In genomic region chr11:117330951-117331254, GRCm38 (mm10) we compare ENCODE assay signal across 7 mouse cellular contexts.
A peak's percentile ranks its signal among the peaks of the same experiment; 100 is the strongest.
DNase-seq lines count a peak whose midpoint lies in the region; ATAC-seq and TF ChIP-seq lines count a peak whose summit lies in the region.

No protein-coding gene starts in this region.

- no peak for ATAC-seq in forebrain, embryonic 16.5 days
- ATAC-seq in liver, embryonic 12.5 days, result peak; percentile 31; the same call in 1 of the 2 replicates

- TF ChIP-seq POLR2A in spleen, adult 2 months (IDR thresholded peaks at IDR 0.05; ENCODE audit: low read depth, low read length), result no peak

- H3K4me1 ChIP-seq in spleen, adult 2 months (ENCODE audit: control insufficient read depth, insufficient read depth, insufficient read length), result peaks cover 67% of the 10 kb centered on the region
- H3K4me1 ChIP-seq in forebrain, embryonic 16.5 days (replicated peaks; ENCODE audit: control insufficient read depth, insufficient read depth, low read length), result peaks cover 57% of the 10 kb centered on the region
- H3K4me1 ChIP-seq in liver, embryonic 12.5 days, result peaks cover 95% of the 10 kb centered on the region

- DNase-seq in spleen, adult 2 months (ENCODE audit: low read depth in 1 of 2, low spot score in 2 of 2), result no peak
- no peak for DNase-seq in spleen, postnatal 4 days (ENCODE audit: low spot score in 2 of 2)
- peak; percentile 58 for DNase-seq in yolk sac, embryonic 10.5 days (ENCODE audit: low spot score)
- DNase-seq in adrenal gland, postnatal 10 days, result no peak
- DNase-seq in spleen, postnatal 14 days (ENCODE audit: low spot score in 2 of 2), result no peak

- peak overlapping the region; percentile 83; the same call in 1 of the 2 replicates for H3K4me2 ChIP-seq in forebrain, embryonic 16.5 days (ENCODE audit: low read length)
- H3K4me2 ChIP-seq in liver, embryonic 12.5 days, result peak overlapping the region; percentile 80

- H3K27me3 ChIP-seq in spleen, adult 2 months (ENCODE audit: control insufficient read depth, insufficient read depth, low read length), result no peaks in the 10 kb centered on the region
- H3K27me3 ChIP-seq in forebrain, embryonic 16.5 days (replicated peaks; ENCODE audit: control insufficient read depth, insufficient read depth, low read length), result no peaks in the 10 kb centered on the region
- no peaks in the 10 kb centered on the region; the same call in 1 of the 2 replicates for H3K27me3 ChIP-seq in liver, embryonic 12.5 days (replicated peaks)

- H3K36me3 ChIP-seq in spleen, adult 2 months (ENCODE audit: control insufficient read depth, insufficient read depth, low read length), result no peaks in the 10 kb centered on the region
- H3K36me3 ChIP-seq in forebrain, embryonic 16.5 days (ENCODE audit: control insufficient read depth, insufficient read depth), result no peaks in the 10 kb centered on the region
- no peaks in the 10 kb centered on the region for H3K36me3 ChIP-seq in liver, embryonic 12.5 days

- peak overlapping the region; percentile 93; the same call in 1 of the 2 replicates for H3K9ac ChIP-seq in forebrain, embryonic 16.5 days (replicated peaks; ENCODE audit: low read depth, low read length)
- H3K9ac ChIP-seq in liver, embryonic 12.5 days, result no peak overlapping the region; the same call in 1 of the 2 replicates

- 49% methylated on average over 7 of the region's 7 CpGs for WGBS in spleen, adult 2 months
- 27% methylated on average over 7 of the region's 7 CpGs for WGBS in forebrain, embryonic 16.5 days
- 3% methylated on average over 7 of the region's 7 CpGs for WGBS in liver, embryonic 12.5 days (ENCODE audit: insufficient replicate concordance)

- H3K9me3 ChIP-seq in forebrain, embryonic 16.5 days (ENCODE audit: control insufficient read depth, low read length), result no peaks in the 10 kb centered on the region
- H3K9me3 ChIP-seq in liver, embryonic 12.5 days (replicated peaks), result no peaks in the 10 kb centered on the region

- H3K4me3 ChIP-seq in spleen, adult 2 months (ENCODE audit: extremely low read depth, insufficient read depth, insufficient read length), result no peak overlapping the region
- no peak overlapping the region for H3K4me3 ChIP-seq in forebrain, embryonic 16.5 days (replicated peaks; ENCODE audit: low read length)
- peak overlapping the region; percentile 62 for H3K4me3 ChIP-seq in liver, embryonic 12.5 days

- H3K27ac ChIP-seq in spleen, adult 2 months (ENCODE audit: insufficient read depth, low read length), result peak overlapping the region; percentile 90; the same call in 1 of the 2 replicates
- H3K27ac ChIP-seq in forebrain, embryonic 16.5 days (ENCODE audit: low read length), result peak overlapping the region; percentile 98
- H3K27ac ChIP-seq in liver, embryonic 12.5 days, result peak overlapping the region; percentile 80

- no peak for TF ChIP-seq CTCF in spleen, adult 2 months (IDR thresholded peaks at IDR 0.05; ENCODE audit: extremely low read depth, insufficient read depth, insufficient read length, insufficient replicate concordance)
